Mouse (Mus musculus) brain, embryonic 14.5 days (tissue): ENCODE data around the gene Rell1.

ENCODE experiments used
- CTCF ChIP-seq: fragments of 200-500 bp; IDR thresholded peaks from 2 replicates; pipeline ENCODE4 v1.5.1; 2012; ENCODE audit warnings: inconsistent platforms, mild to moderate bottlenecking, moderate library complexity, borderline replicate concordance; ENCODE audit not compliant: insufficient read depth, insufficient read length; ENCODE audit errors: extremely low read depth
- POLR2A ChIP-seq: fragments of 200-500 bp; IDR thresholded peaks from 2 replicates; pipeline ENCODE4 v1.6.1; 2012; ENCODE audit warnings: mild to moderate bottlenecking, inconsistent platforms, borderline replicate concordance; ENCODE audit not compliant: poor library complexity, insufficient read depth, insufficient read length, severe bottlenecking; ENCODE audit errors: extremely low read depth

GRCm38 (mm10) chr5:63965946-63966345 lies 2.8 kb downstream of the Rell1 start:
- TF ChIP-seq CTCF (no peak), POLR2A (no peak)
